Mouse (Mus musculus) liver, adult 2 months (tissue): ENCODE measurements around the gene Rufy3.

ENCODE experiments used
- CTCF ChIP-seq: fragments of 200-500 bp; IDR thresholded peaks from 2 replicates; pipeline ENCODE4 v1.5.1; 2011; ENCODE audit warnings: low read depth, low read length, control low read depth
- POLR2A ChIP-seq: fragments of 200-500 bp; IDR thresholded peaks from 2 replicates; pipeline ENCODE4 v1.6.1; 2011; ENCODE audit warnings: low read length, control low read depth; ENCODE audit not compliant: insufficient read depth; ENCODE audit errors: extremely low read depth

- TF ChIP-seq CTCF (no peak), POLR2A (no peak)
Observed at GRCm38 (mm10) chr5:88602713-88603112, 37.9 kb downstream of the Rufy3 start.
